Mouse (Mus musculus) forebrain, embryonic 11.5 days (tissue): ENCODE measurements around the gene Hmcn1. TPM values are rescaled to one million over a fixed set of nuclear protein-coding genes. Genes with fewer than 3 reads are reported as not detected.

Source experiments
- ATAC-seq: fragments of 200-750 bp; cut with Nextera tagmentation; replicated peaks from 2 replicates; pipeline ENCODE4 v1.8.0; 2017; ENCODE audit warnings: moderate TSS enrichment; ENCODE audit not compliant: low FRiP score
- DNase-seq: peaks from one replicate; pipeline ENCODE4 v3.0.0-alpha.2; 2017; ENCODE audit warnings: low spot score
- H3K27ac ChIP-seq: fragments of 300-500 bp; sonication (generic); 2 replicates; pipeline ENCODE4 v1.5.1; 2014; ENCODE audit warnings: low read depth, low read length
- H3K27me3 ChIP-seq: fragments of 300-500 bp; sonication (generic); 2 replicates; pipeline ENCODE4 v1.6.1; 2014; ENCODE audit warnings: mild to moderate bottlenecking, low read length, mixed read lengths; ENCODE audit not compliant: control insufficient read depth, insufficient read depth
- H3K36me3 ChIP-seq: fragments of 300-500 bp; sonication (generic); 2 replicates; pipeline ENCODE4 v1.6.1; 2014; ENCODE audit warnings: mild to moderate bottlenecking, low read length, moderate library complexity, mixed read lengths; ENCODE audit not compliant: control insufficient read depth, insufficient read depth
- H3K4me1 ChIP-seq: fragments of 300-500 bp; sonication (generic); replicated peaks from 2 replicates; pipeline ENCODE4 v1.6.1; 2014; ENCODE audit warnings: low read length, mixed read lengths; ENCODE audit not compliant: control insufficient read depth, insufficient read depth
- H3K4me2 ChIP-seq: fragments of 300-500 bp; sonication (generic); 2 replicates; pipeline ENCODE4 v1.6.1; 2014; ENCODE audit warnings: low read depth, mild to moderate bottlenecking, low read length, moderate library complexity, mixed read lengths; ENCODE audit not compliant: severe bottlenecking
- H3K4me3 ChIP-seq: fragments of 300-500 bp; sonication (generic); 2 replicates; pipeline ENCODE4 v1.5.1; 2014; ENCODE audit warnings: low read depth, low read length
- H3K9ac ChIP-seq: fragments of 300-500 bp; sonication (generic); 2 replicates; pipeline ENCODE4 v1.6.1; 2014; ENCODE audit warnings: low read length
- H3K9me3 ChIP-seq: fragments of 300-500 bp; sonication (generic); 2 replicates; pipeline ENCODE4 v1.6.1; 2016; ENCODE audit warnings: low read length, mixed read lengths; ENCODE audit not compliant: control insufficient read depth
- WGBS: fragments of 180-500 bp; shearing (Covaris S2); extraction: QIAGEN DNeasy Blood & Tissue Kit; methylation state at CpG from one replicate; pipeline ENCODE4 v1.1.7; 2014; 5-methylcytosine and 5-hydroxymethylcytosine counted together
- polyA plus RNA-seq: library from polyadenylated mRNA; unstranded; fragments of >200 nt; fragmentation: Nextera tagmentation; extraction: Ambion mirVana; gene quantifications from 2 replicates; pipeline ENCODE4 v1.2.1, GENCODE M21; 2014

Hmcn1 gene
- polyA plus RNA-seq, 1 experiment from 2014 or later: 12.1 TPM

DNA sequence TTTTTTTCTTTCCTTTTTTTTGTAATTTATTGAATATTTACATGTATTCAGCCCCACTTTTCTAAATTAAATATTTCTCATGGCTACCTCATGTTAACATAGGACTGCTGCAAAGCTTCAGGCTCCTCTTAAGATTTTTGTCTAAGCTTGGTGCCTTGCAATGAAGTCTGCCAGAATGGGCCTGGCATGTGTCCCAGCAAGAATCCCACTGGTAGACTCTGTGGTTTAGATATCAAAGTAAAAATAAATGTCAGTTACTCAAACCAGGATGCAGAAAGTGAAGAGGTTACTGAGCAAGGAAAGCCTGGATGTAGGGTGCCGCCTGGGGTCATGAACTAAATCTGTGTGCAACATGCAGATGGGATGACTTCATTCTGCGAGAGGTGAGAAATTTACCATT, 217.5 kb downstream of the Hmcn1 start:
- DNase-seq: no peak

DNA sequence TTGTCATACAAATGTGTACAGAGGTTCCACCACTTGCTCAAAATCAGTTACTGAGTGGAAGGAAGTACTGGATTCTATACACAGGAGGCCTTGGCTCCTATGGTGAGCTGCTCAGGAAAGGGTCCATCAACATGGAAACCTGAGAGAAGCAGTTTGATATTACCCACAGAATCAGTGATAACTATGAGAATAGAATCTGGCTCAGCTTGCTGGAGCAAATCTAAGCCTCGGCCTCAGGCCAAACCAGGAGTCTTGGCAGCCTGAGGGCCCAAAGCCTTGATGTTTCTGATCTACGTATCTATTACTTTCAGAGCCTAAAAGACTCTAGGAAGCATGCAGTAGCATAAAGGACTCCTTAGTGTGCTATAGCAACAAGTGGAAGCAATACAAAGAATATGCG, 220.3 kb downstream of the Hmcn1 start:
- WGBS: 88% methylated on average over 3 of the region's 3 CpGs
- H3K4me1 ChIP-seq: no peaks in the 10 kb centered on the region; the same call in 1 of the 2 replicates
- no peak overlapping the region for H3K4me2 ChIP-seq
- no peak for ATAC-seq
- no peak for DNase-seq
- no peak overlapping the region for H3K9ac ChIP-seq
- H3K36me3 ChIP-seq: no peaks in the 10 kb centered on the region
- H3K27ac ChIP-seq: no peak overlapping the region
- H3K4me3 ChIP-seq: no peak overlapping the region
- H3K9me3 ChIP-seq: no peaks in the 10 kb centered on the region
- H3K27me3 ChIP-seq: no peaks in the 10 kb centered on the region

More for the DNA sequence above, 217.5 kb downstream of the Hmcn1 start:
- no peak overlapping the region for H3K4me2 ChIP-seq
- ATAC-seq: no peak
- WGBS: 83% methylated on average over 2 of the region's 2 CpGs
- H3K27me3 ChIP-seq: no peaks in the 10 kb centered on the region
- H3K4me3 ChIP-seq: no peak overlapping the region
- no peak overlapping the region for H3K9ac ChIP-seq
- no peak overlapping the region for H3K27ac ChIP-seq
- no peaks in the 10 kb centered on the region for H3K36me3 ChIP-seq
- no peaks in the 10 kb centered on the region; the same call in 1 of the 2 replicates for H3K4me1 ChIP-seq
- H3K9me3 ChIP-seq: no peaks in the 10 kb centered on the region

DNA sequence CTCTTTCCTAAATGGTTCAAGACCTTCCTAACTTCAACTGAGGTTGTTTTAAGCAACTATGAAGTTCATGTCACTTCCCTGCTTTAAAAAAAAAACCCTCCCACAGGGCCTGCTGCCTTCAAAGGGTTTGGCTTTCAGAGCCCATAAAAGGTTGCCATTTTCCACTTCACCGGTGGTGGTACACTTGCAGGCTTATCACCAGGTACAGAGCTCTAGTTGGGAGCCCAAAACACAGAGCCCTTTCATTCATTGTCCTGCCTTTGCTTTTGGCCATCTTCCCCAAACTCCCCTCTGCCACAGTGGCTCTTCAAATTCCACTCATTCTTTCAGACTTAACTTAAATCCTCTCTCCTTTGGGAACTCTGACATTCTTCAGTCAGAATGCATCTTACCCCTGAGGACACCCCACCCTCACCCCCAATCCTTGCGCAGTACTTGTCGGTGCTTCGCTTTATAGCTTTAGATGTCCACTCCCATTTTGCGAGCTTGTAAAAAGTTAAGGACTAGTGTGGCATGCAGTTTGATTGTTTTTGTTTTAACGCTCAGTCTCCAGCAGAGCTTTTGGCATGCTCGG, 222.2 kb downstream of the Hmcn1 start:
- ATAC-seq (no peak), DNase-seq (no peak)
- no peaks in the 10 kb centered on the region for H3K27me3 ChIP-seq
- H3K4me2 ChIP-seq: no peak overlapping the region
- H3K9me3 ChIP-seq: no peaks in the 10 kb centered on the region
- H3K9ac ChIP-seq: no peak overlapping the region
- H3K36me3 ChIP-seq: no peaks in the 10 kb centered on the region
- H3K4me3 ChIP-seq: no peak overlapping the region
- 45% methylated on average over 7 of the region's 7 CpGs for WGBS
- H3K27ac ChIP-seq: no peak overlapping the region
- no peaks in the 10 kb centered on the region; the same call in 1 of the 2 replicates for H3K4me1 ChIP-seq

DNA sequence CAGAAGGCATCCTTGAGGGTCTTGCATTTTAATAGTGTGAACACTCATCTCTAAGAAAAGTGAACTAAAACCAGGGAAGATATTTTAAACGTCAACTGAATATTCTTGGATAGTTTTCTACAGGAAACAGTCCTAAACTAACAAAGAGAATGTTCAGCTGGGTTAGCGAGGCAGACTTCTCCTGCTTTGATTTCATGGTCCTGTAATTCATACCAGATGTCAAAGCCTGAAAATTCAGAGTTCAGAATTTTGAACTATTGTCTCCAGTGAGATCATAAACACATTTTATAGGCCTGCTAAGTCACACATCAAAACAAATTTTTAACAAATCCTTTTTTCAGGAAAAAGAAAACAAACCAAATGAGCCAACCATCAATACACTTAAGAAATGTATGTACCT, 223.4 kb downstream of the Hmcn1 start:
- Histone ChIP-seq H3K4me1 (no peaks in the 10 kb centered on the region; the same call in 1 of the 2 replicates), H3K4me2 (no peak overlapping the region), H3K36me3 (no peaks in the 10 kb centered on the region), H3K9me3 (no peaks in the 10 kb centered on the region), H3K4me3 (no peak overlapping the region), H3K27me3 (no peaks in the 10 kb centered on the region), H3K27ac (no peak overlapping the region), H3K9ac (no peak overlapping the region)
- DNase-seq (no peak), ATAC-seq (no peak)
- WGBS: 79% methylated on average over 2 of the region's 2 CpGs

DNA sequence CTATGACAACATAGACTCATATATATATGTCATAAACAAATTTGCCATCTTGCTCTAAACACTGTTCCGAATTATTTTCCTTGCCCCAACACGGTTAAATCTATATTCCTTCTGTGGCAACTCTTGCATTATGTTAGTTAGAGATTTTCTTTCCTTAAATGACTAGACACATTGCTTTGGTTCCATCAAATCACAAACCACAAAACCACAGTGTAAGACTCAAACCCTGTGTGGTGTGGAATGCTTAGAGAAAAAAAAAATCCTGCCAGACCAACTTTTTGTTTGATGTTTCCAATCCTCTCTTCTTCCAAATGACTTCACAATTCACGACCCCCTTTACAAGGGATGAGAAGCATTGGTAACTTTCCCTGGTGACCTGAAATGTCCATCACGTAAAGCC, 231.6 kb downstream of the Hmcn1 start:
- Histone ChIP-seq H3K9me3 (no peaks in the 10 kb centered on the region), H3K9ac (no peak overlapping the region), H3K4me1 (no peaks in the 10 kb centered on the region), H3K27me3 (no peaks in the 10 kb centered on the region), H3K36me3 (no peaks in the 10 kb centered on the region), H3K4me2 (no peak overlapping the region), H3K4me3 (no peak overlapping the region), H3K27ac (no peak overlapping the region)
- DNase-seq (no peak), ATAC-seq (no peak)
- 81% methylated on average over 4 of the region's 4 CpGs for WGBS

DNA sequence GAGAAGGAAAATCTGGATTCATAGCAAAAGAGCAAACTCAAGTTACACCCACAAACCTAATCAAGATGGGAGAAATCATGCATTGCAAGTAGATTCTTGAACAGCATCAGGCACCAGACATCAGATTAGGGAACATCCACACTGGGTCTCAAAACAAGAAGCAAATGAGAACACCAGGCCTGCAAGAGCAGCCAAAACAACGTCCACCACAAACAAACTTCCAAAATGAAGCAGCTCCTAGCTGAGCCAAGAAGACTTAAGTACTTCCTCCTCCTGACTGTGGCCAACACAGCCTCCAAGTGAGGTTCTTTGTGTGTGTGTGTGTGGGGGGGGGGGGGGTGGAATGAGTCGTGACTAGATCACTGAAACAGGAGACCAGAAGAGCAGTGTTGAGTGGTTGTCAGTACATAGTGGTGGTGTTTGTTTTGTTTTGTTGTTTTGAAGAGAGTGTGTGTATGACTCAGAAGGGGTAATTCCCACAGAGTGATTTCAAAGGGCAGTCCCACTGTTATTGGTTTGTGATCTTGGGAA, 232.4 kb downstream of the Hmcn1 start:
- no peak overlapping the region for H3K4me2 ChIP-seq
- no peak for ATAC-seq
- no peak for DNase-seq
- H3K27me3 ChIP-seq: no peaks in the 10 kb centered on the region
- H3K9me3 ChIP-seq: no peaks in the 10 kb centered on the region
- WGBS: 49% methylated on average over 2 of the region's 2 CpGs
- no peaks in the 10 kb centered on the region for H3K4me1 ChIP-seq
- no peak overlapping the region for H3K4me3 ChIP-seq
- H3K36me3 ChIP-seq: no peaks in the 10 kb centered on the region
- H3K27ac ChIP-seq: no peak overlapping the region
- no peak overlapping the region for H3K9ac ChIP-seq

DNA sequence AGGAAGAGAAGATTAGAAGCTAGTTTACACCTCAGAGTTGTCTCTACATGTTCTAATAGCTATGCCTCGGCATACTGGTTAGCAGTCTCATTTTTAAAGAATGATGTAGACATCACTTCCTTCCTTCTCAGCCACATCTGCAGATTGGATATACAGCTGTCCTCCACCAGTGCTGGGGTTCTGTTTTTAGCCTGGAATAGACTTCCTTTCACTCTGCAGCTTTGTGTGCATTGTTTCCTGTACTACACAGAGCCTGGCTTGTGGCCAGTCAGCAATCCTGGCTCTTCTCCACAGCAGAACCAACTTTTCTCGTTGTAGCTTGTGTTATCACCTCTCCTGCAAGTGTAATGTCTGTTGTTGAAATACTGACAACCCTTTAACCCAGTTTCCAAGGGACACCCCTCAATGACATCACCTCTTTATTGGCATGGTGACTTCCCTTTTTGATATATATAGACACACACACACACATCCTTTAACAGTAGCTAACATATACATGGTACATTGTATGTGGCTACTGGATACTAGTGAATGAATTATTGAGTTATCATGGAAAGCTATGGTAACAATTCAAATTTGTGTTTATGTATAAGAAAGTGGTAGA, 233.7 kb downstream of the Hmcn1 start:
- no peak for DNase-seq
- no peak overlapping the region for H3K9ac ChIP-seq
- H3K27me3 ChIP-seq: no peaks in the 10 kb centered on the region
- ATAC-seq: no peak
- no peaks in the 10 kb centered on the region for H3K9me3 ChIP-seq
- H3K4me1 ChIP-seq: no peaks in the 10 kb centered on the region
- H3K4me3 ChIP-seq: no peak overlapping the region
- no peaks in the 10 kb centered on the region for H3K36me3 ChIP-seq
- H3K4me2 ChIP-seq: no peak overlapping the region
- no peak overlapping the region for H3K27ac ChIP-seq
- 79% methylated on average over 2 of the region's 2 CpGs for WGBS

DNA sequence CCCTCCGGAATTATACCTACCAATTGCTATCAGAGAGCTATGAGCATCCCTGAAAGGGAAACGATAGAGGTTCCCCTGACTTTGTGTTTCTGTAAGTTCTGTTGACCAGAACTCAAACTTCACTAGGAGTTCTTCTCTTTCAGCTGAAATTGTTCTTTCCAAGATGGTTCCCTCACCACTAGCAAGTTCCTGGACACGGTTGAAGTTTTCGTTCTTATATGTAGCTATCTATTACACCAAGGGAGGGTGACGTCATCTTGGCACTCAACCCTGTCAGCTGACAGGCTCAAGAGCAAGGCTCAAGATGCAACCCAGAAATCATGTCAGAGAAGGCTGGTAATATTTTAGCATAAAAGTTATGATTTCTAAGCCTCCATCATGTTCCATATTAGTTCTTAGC, 239.3 kb downstream of the Hmcn1 start:
- no peak overlapping the region for H3K4me3 ChIP-seq
- no peaks in the 10 kb centered on the region for H3K9me3 ChIP-seq
- H3K36me3 ChIP-seq: no peaks in the 10 kb centered on the region
- H3K27me3 ChIP-seq: no peaks in the 10 kb centered on the region
- H3K27ac ChIP-seq: no peak overlapping the region
- H3K4me1 ChIP-seq: no peaks in the 10 kb centered on the region
- no peak overlapping the region for H3K9ac ChIP-seq
- no peak overlapping the region for H3K4me2 ChIP-seq
- 91% methylated on average over 5 of the region's 5 CpGs for WGBS
- ATAC-seq (no peak), DNase-seq (no peak)

DNA sequence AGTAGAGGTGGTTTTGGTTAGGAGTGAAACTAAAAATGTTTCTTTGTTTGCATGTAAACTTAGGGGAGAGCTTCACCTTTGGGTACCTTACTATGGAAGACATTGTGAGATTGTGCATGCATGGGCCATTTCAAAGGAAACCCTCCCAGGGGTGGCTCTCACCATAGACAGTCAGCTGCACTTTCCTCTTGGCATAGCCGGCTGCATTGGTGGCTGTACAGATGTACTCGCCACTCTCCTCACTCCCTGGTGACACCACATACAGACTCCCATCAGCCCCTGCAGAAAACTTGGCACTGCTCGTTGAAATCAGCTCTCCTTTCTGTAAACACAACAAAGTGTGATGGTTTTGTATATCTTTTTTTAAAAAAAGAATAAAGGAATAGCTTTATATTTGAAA, 244.5 kb downstream of the Hmcn1 start:
- Histone ChIP-seq H3K4me1 (no peaks in the 10 kb centered on the region), H3K36me3 (no peaks in the 10 kb centered on the region), H3K4me2 (no peak overlapping the region), H3K9ac (no peak overlapping the region), H3K9me3 (no peaks in the 10 kb centered on the region), H3K27me3 (no peaks in the 10 kb centered on the region), H3K4me3 (no peak overlapping the region), H3K27ac (no peak overlapping the region)
- WGBS: 81% methylated on average over 3 of the region's 3 CpGs
- ATAC-seq: no peak
- no peak for DNase-seq
